Mouse (Mus musculus): ENCODE results near the gene Hoxa4. TPM values are rescaled to one million over a fixed set of nuclear protein-coding genes. Genes with fewer than 3 reads are reported as not detected.

The Hoxa4 gene
- total and polyA plus RNA-seq, 2 experiments from 2014 or later = 0.08 to 0.38 TPM

DNA sequence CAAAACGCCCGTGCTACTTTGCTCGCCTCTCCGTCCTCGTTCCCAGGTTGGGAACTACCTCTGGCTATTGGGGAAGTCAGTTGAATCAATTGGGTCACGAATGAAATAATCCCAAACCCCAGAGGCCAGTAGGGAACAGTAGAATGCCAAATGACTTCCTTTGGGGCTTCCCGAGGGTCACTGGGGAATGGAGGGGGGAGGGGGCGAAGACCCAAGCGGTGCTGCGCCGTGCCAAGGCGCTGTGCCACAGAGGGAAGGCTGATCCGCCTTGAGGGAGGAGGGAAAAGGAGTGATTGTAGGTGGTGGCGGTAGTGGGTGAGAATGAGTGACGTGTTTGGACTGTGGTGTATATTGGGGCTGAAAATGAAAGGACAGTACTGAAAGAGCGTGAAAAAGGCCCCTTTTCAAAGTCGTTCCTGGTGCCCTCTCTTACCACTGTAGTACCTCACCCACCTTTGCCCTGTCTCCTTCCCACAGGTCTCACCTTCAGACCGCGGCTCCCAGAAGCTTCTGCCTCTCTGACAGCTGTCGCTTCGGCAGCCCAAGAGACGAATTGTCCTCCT, 21.1 kb upstream of the Hoxa4 start:
- peaks cover 99% of the 10 kb centered on the region for H3K27me3 ChIP-seq (ENCODE audit: control insufficient read depth, insufficient read depth, low read length)
- 3% methylated on average over 22 of the region's 22 CpGs for WGBS
- no peaks in the 10 kb centered on the region for H3K9me3 ChIP-seq (replicated peaks; ENCODE audit: control insufficient read depth, low read length)
- no peak overlapping the region for H3K9ac ChIP-seq (replicated peaks; ENCODE audit: low read depth, low read length)
- DNase-seq (ENCODE audit: low spot score) (no peak), ATAC-seq (ENCODE audit: insufficient read depth, low read depth) (no peak)
- H3K4me1 ChIP-seq (ENCODE audit: control insufficient read depth, insufficient read depth) = no peaks in the 10 kb centered on the region
- peak overlapping the region; percentile 32 for H3K4me3 ChIP-seq (ENCODE audit: low read depth, low read length)
- peak overlapping the region; percentile 43 for H3K4me2 ChIP-seq (ENCODE audit: low read depth, low read length)
- H3K27ac ChIP-seq (ENCODE audit: low read depth) = no peak overlapping the region
- TF ChIP-seq EP300 (IDR thresholded peaks at IDR 0.05; ENCODE audit: low read depth) (no peak), CTCF (IDR thresholded peaks at IDR 0.05; ENCODE audit: low read depth) (no peak)
- no peaks in the 10 kb centered on the region for H3K36me3 ChIP-seq (replicated peaks; ENCODE audit: control insufficient read depth, insufficient read depth, low read length)

DNA sequence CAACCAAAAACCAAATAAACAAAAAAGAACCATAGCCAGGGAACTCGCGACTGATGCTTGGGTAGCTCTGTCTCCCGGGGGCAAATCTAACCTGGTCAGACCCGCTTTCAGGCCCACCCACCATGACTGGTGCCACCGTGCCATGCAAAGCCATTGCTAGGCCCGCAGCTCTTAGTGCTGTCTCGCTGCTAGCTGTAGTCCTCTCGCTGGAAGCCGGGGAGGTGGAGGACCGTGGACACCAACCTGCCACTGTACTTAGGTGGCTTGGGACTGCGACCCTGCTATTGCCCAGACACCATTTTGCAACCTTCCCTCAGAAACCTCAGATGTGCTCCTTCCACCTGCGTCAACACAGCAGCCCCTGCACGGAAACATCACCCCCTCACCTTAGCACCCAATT, 20.4 kb upstream of the Hoxa4 start:
- no peaks in the 10 kb centered on the region for H3K36me3 ChIP-seq (replicated peaks; ENCODE audit: control insufficient read depth, insufficient read depth, low read length)
- peak overlapping the region; percentile 17 for H3K4me3 ChIP-seq (ENCODE audit: low read depth, low read length)
- no peak overlapping the region for H3K9ac ChIP-seq (replicated peaks; ENCODE audit: low read depth, low read length)
- no peak overlapping the region for H3K27ac ChIP-seq (ENCODE audit: low read depth)
- no peaks in the 10 kb centered on the region for H3K4me1 ChIP-seq (ENCODE audit: control insufficient read depth, insufficient read depth)
- no peaks in the 10 kb centered on the region for H3K9me3 ChIP-seq (replicated peaks; ENCODE audit: control insufficient read depth, low read length)
- peak overlapping the region; percentile 43 for H3K4me2 ChIP-seq (ENCODE audit: low read depth, low read length)
- WGBS = 5% methylated on average over 13 of the region's 13 CpGs
- TF ChIP-seq EP300 (IDR thresholded peaks at IDR 0.05; ENCODE audit: low read depth) = no peak
- ATAC-seq (ENCODE audit: insufficient read depth, low read depth) = no peak
- no peak for DNase-seq (ENCODE audit: low spot score)
- peaks cover 99% of the 10 kb centered on the region for H3K27me3 ChIP-seq (ENCODE audit: control insufficient read depth, insufficient read depth, low read length)

DNA sequence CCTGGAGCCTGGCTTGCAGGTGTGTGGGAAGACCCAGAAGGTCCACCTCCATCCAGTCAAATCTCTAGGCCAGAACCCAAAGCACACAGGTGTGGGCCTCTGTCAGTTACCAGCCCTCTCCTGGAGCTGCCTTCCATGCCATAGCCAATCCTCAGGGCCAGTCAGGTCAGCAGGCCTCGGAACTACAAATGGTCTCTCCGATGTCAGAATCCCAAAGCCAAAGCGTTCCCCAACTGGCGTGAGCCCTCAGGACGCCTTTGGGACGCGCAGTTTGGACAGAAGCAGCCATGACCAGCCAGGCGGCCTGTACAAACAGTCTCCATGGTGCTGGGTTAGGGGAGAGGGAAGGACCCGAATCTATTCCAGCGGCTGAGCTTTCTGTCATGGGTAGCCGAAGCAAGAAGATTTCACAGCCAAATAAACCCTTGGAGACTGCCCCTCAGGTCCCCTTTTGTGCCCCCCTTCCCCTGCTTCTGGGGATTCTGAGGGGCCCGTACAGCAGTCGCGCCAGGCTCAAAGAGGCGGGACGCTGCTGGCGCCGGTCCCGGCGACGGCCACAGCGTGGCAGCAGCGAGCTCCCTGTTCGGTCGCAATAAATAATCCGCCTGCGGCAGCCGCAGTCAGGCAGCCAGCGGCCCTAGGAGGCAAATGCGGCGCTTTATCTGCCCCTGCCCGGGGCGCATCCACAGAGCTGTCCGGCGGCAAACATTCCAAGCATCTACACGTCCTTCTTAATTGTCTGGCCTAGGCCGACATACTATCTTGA, 19.8 kb upstream of the Hoxa4 start:
- TF ChIP-seq CTCF (IDR thresholded peaks at IDR 0.05; ENCODE audit: low read depth) (peak; percentile 64), EP300 (IDR thresholded peaks at IDR 0.05; ENCODE audit: low read depth) (no peak)
- DNase-seq (ENCODE audit: low spot score) = peak; percentile 71
- H3K4me3 ChIP-seq (ENCODE audit: low read depth, low read length) = peak overlapping the region; percentile 17
- H3K4me2 ChIP-seq (ENCODE audit: low read depth, low read length) = peak overlapping the region; percentile 43
- H3K4me1 ChIP-seq (ENCODE audit: control insufficient read depth, insufficient read depth) = no peaks in the 10 kb centered on the region
- H3K9ac ChIP-seq (replicated peaks; ENCODE audit: low read depth, low read length) = no peak overlapping the region
- no peak overlapping the region for H3K27ac ChIP-seq (ENCODE audit: low read depth)
- peaks cover 99% of the 10 kb centered on the region for H3K27me3 ChIP-seq (ENCODE audit: control insufficient read depth, insufficient read depth, low read length)
- ATAC-seq (ENCODE audit: insufficient read depth, low read depth) = peak; percentile 68
- H3K36me3 ChIP-seq (replicated peaks; ENCODE audit: control insufficient read depth, insufficient read depth, low read length) = no peaks in the 10 kb centered on the region
- 3% methylated on average over 37 of the region's 37 CpGs for WGBS
- no peaks in the 10 kb centered on the region for H3K9me3 ChIP-seq (replicated peaks; ENCODE audit: control insufficient read depth, low read length)

DNA sequence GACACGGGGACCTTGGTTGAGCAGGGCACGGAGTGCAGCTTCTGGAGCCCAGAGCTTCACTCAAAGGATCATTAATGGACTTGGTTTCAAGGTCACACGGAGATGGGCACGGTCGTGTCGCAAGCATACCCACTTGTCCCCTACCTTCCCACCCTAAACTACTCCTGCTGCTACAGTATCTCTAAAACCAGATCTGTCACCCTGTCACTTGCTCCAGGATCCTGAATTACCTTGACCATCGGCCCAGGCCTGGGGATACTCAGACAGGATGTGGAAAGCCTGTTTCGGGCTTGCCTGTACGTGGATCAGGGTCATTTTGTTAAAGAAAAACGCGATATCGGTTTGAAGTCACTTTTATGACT, 18.1 kb upstream of the Hoxa4 start:
- H3K9ac ChIP-seq (replicated peaks; ENCODE audit: low read depth, low read length) = no peak overlapping the region
- ATAC-seq (ENCODE audit: insufficient read depth, low read depth) = no peak

DNA sequence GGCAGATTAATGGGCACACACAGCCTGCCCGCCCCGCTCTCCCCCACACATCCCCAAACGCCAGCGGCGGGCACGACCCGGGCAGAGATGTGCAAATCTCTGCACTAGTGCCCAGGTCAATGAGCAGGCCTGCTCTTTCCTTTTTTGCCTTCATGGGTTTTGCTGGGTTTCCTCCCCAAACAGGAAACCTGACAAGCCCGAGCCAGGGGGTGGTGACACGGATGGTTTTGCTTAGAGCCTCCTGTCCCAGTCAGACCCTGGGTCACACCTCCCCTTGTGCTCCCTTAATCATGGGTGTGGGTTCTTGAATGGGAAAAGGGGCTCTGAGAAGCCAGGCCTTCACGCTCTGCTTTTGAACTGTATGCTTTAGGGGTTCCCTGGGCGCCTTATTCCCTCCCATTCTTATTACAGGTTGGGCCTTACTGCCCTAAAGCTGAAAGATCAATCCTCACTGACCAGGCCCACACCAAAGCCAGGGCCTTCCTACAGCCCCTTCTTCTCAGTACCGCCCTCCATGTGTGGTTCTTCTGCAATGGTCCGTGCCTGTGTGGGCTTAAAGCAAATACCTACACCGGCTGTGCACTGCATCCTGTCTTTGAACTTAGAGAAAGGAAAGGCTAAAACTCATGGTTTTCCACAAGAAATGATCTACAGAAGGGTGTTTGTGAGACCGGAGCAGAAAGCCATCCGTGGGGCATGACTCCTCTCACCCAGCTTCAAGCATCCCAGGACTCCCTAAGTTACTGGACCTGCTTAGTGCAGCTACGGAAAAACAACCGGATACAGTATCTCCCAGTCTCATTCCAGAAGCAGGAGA, 17.5 kb upstream of the Hoxa4 start:
- Histone ChIP-seq H3K36me3 (replicated peaks; ENCODE audit: control insufficient read depth, insufficient read depth, low read length) (no peaks in the 10 kb centered on the region), H3K9ac (replicated peaks; ENCODE audit: low read depth, low read length) (no peak overlapping the region), H3K4me1 (ENCODE audit: control insufficient read depth, insufficient read depth) (no peaks in the 10 kb centered on the region), H3K4me2 (ENCODE audit: low read depth, low read length) (peak overlapping the region; percentile 49), H3K4me3 (ENCODE audit: low read depth, low read length) (peak overlapping the region; percentile 33), H3K27ac (ENCODE audit: low read depth) (no peak overlapping the region), H3K9me3 (replicated peaks; ENCODE audit: control insufficient read depth, low read length) (no peaks in the 10 kb centered on the region), H3K27me3 (ENCODE audit: control insufficient read depth, insufficient read depth, low read length) (peaks cover 99% of the 10 kb centered on the region)
- no peak for DNase-seq (ENCODE audit: low spot score)
- TF ChIP-seq CTCF (IDR thresholded peaks at IDR 0.05; ENCODE audit: low read depth) (no peak), EP300 (IDR thresholded peaks at IDR 0.05; ENCODE audit: low read depth) (no peak)
- WGBS = 13% methylated on average over 17 of the region's 18 CpGs
- ATAC-seq (ENCODE audit: insufficient read depth, low read depth) = no peak

More for the DNA sequence above, 18.1 kb upstream of the Hoxa4 start:
- no peaks in the 10 kb centered on the region for H3K36me3 ChIP-seq (replicated peaks; ENCODE audit: control insufficient read depth, insufficient read depth, low read length)
- H3K4me2 ChIP-seq (ENCODE audit: low read depth, low read length) = no peak overlapping the region
- H3K9me3 ChIP-seq (replicated peaks; ENCODE audit: control insufficient read depth, low read length) = no peaks in the 10 kb centered on the region
- no peak for TF ChIP-seq EP300 (IDR thresholded peaks at IDR 0.05; ENCODE audit: low read depth)
- WGBS = 8% methylated on average over 12 of the region's 12 CpGs
- no peak overlapping the region for H3K4me3 ChIP-seq (ENCODE audit: low read depth, low read length)
- H3K4me1 ChIP-seq (ENCODE audit: control insufficient read depth, insufficient read depth) = no peaks in the 10 kb centered on the region
- no peak for DNase-seq (ENCODE audit: low spot score)
- no peak overlapping the region for H3K27ac ChIP-seq (ENCODE audit: low read depth)
- H3K27me3 ChIP-seq (ENCODE audit: control insufficient read depth, insufficient read depth, low read length) = peaks cover 99% of the 10 kb centered on the region
